Mouse (Mus musculus) cerebellum, adult 2 months (tissue): ENCODE data around the gene Kalrn. TPM values are rescaled to one million over a fixed set of nuclear protein-coding genes. Genes with fewer than 3 reads are reported as not detected.

Experiments
- DNase-seq, 2 experiments: peaks; one replicate each; pipeline ENCODE4 v3.0.0; 2021
- H3K27ac ChIP-seq: fragments of 200-500 bp; 2 replicates; pipeline ENCODE4 v1.5.1; 2012; ENCODE audit warnings: low read length, control low read depth, inconsistent platforms; ENCODE audit not compliant: insufficient read depth
- H3K27me3 ChIP-seq: fragments of 200-500 bp; 2 replicates; pipeline ENCODE4 v1.6.1; 2012; ENCODE audit warnings: inconsistent platforms, mild to moderate bottlenecking, low read length, moderate library complexity; ENCODE audit not compliant: control insufficient read depth, insufficient read depth
- H3K4me1 ChIP-seq: fragments of 200-500 bp; 2 replicates; pipeline ENCODE4 v1.6.1; 2011; ENCODE audit warnings: low read length; ENCODE audit not compliant: control insufficient read depth, insufficient read depth
- H3K4me3 ChIP-seq: fragments of 200-500 bp; replicated peaks from 2 replicates; pipeline ENCODE3; 2011; ENCODE audit warnings: mild to moderate bottlenecking, low read depth, low read length, control low read depth; ENCODE audit not compliant: insufficient read depth
- CTCF ChIP-seq: fragments of 200-500 bp; IDR thresholded peaks from 2 replicates; pipeline ENCODE4 v1.5.1; 2011; ENCODE audit warnings: low read depth, mild to moderate bottlenecking, control low read depth, low read length, moderate library complexity, borderline replicate concordance; ENCODE audit not compliant: insufficient read depth
- POLR2A ChIP-seq: fragments of 200-500 bp; IDR thresholded peaks from 2 replicates; pipeline ENCODE4 v1.6.1; 2011; ENCODE audit warnings: low read length, control low read depth, borderline replicate concordance; ENCODE audit not compliant: insufficient read depth
- WGBS: fragments of 180-500 bp; shearing (Covaris S2); methylation state at CpG from one replicate; pipeline ENCODE4 v1.1.7; 2018; 5-methylcytosine and 5-hydroxymethylcytosine counted together
- polyA plus RNA-seq: library from polyadenylated mRNA; depleted of rRNA; stranded (reverse); fragments of >200 nt; gene quantifications from 2 replicates; pipeline ENCODE4 v1.2.3, GENCODE M21; 2012

The Kalrn gene
- polyA plus RNA-seq, 1 experiment, result 17.9 TPM

DNA sequence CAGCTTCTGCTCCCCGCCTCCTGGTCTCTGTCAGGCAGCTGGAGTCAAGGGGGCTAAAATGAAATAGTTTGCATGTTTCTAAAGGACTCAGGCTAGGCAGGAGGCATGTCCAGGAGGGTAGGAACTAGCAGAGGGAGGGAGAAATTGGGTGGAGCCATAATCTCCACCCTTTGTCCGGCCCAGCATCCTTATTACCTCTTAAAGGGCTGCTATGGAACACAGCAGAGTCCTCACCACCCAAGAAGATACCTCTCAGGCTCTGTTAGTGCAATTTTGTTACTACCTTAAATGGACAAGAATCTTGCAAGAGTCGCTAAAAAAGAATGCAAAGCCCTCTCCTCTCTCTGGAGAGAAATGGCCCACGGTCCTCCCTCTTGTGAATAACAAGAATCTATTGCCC lies 57.8 kb downstream of the Kalrn start:
- DNase-seq, result no peak
- TF ChIP-seq CTCF (no peak), POLR2A (no peak)
- H3K4me1 ChIP-seq, result no peaks in the 10 kb centered on the region; the same call in 1 of the 2 replicates
- 89% methylated on average over 4 of the region's 4 CpGs for WGBS
- no peak overlapping the region for H3K4me3 ChIP-seq
- no peak overlapping the region for H3K27ac ChIP-seq
- no peaks in the 10 kb centered on the region for H3K27me3 ChIP-seq

GRCm38 (mm10) chr16:34513956-34514593 lies 59.3 kb downstream of the Kalrn start:
- H3K27me3 ChIP-seq, result no peaks in the 10 kb centered on the region
- H3K4me3 ChIP-seq, result no peak overlapping the region
- no peak for DNase-seq
- H3K27ac ChIP-seq, result no peak overlapping the region
- WGBS, result 42% methylated on average over 13 of the region's 13 CpGs
- no peaks in the 10 kb centered on the region; the same call in 1 of the 2 replicates for H3K4me1 ChIP-seq
- TF ChIP-seq CTCF, result no peak
- TF ChIP-seq POLR2A, result no peak

GRCm38 (mm10) chr16:34512326-34512725 lies 61.0 kb downstream of the Kalrn start:
- TF ChIP-seq POLR2A (no peak), CTCF (no peak)
- Histone ChIP-seq H3K27me3 (no peaks in the 10 kb centered on the region), H3K4me3 (no peak overlapping the region), H3K27ac (no peak overlapping the region), H3K4me1 (no peaks in the 10 kb centered on the region; the same call in 1 of the 2 replicates)
- WGBS, result 83% methylated on average over 4 of the region's 4 CpGs
- DNase-seq, result no peak

DNA sequence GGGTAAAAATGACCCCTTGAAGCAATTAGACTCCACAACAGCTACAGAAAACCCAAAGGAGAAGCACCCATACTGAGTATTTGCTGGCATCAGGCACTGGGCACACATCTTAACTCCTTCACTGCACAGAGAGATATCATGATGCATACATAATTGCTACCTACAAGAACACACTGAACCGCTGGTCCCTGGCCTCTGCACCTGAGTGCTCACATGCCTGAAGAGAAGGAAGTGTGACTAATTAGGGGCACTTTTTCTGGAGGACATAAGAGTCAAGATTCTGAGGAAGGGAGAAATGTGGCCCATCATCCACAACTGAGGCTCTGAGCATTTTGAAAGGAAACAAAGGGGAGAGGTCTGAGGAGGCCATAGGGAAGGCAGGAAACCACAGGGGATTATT lies 65.2 kb downstream of the Kalrn start:
- Histone ChIP-seq H3K4me1 (no peaks in the 10 kb centered on the region), H3K27ac (no peak overlapping the region), H3K27me3 (no peaks in the 10 kb centered on the region), H3K4me3 (no peak overlapping the region)
- 94% methylated on average over 1 of the region's 1 CpGs for WGBS
- no peak for DNase-seq
- TF ChIP-seq POLR2A, result no peak
- TF ChIP-seq CTCF, result no peak

GRCm38 (mm10) chr16:34506048-34506447 lies 67.3 kb downstream of the Kalrn start:
- TF ChIP-seq POLR2A (no peak), CTCF (no peak)
- Histone ChIP-seq H3K27me3 (no peaks in the 10 kb centered on the region), H3K27ac (no peak overlapping the region), H3K4me1 (no peaks in the 10 kb centered on the region; the same call in 1 of the 2 replicates), H3K4me3 (no peak overlapping the region)
- whole genome bisulfite sequencing, result 88% methylated on average over 2 of the region's 2 CpGs
- no peak for DNase-seq

DNA sequence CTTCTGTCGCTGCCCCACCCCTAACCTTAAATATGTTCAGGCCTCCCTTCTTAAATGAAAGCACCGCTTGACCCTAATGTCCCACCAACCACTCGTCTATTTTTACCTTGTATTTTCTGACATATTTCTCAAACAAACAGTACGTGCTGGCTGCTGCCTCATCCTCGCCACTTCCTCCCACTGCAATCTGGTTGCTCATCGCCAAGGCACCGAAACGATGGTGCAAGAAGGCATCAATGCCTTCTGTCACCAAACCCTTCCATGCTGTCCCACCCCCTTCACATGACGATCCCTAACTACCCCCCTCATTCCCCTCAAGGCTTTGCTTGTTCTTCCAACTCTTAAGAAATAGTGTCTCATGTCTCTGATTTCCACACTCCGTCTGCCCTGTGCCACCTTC lies 69.1 kb downstream of the Kalrn start:
- H3K4me3 ChIP-seq, result no peak overlapping the region
- no peak for DNase-seq
- TF ChIP-seq CTCF, result no peak
- no peak for TF ChIP-seq POLR2A
- H3K27ac ChIP-seq, result no peak overlapping the region
- 86% methylated on average over 10 of the region's 10 CpGs for WGBS
- no peaks in the 10 kb centered on the region for H3K27me3 ChIP-seq
- no peaks in the 10 kb centered on the region; the same call in 1 of the 2 replicates for H3K4me1 ChIP-seq

DNA sequence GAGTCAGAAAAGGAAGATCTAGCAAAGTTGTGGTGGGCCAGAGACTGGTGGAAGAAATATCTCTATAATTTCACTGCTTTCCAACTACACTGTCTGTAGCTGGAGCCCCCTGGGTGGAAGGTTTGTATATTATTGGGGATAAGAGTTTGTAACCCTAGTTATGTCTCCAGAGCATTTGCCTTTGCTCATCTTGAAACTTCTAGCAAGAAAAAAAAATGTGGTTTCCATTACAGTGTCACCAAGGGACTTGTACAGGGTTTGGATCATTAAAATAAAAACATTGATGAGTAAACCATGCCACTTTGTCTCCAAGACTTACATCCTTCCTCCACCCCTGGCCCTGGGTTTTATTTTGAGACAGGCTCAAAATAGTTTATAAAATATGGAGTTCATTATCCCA lies 71.2 kb downstream of the Kalrn start:
- Histone ChIP-seq H3K4me3 (no peak overlapping the region), H3K4me1 (no peaks in the 10 kb centered on the region; the same call in 1 of the 2 replicates), H3K27me3 (no peaks in the 10 kb centered on the region), H3K27ac (no peak overlapping the region)
- no peak for TF ChIP-seq POLR2A
- no peak for TF ChIP-seq CTCF
- no peak for DNase-seq

- 96% methylated on average over 1 of the region's 1 CpGs for WGBS
These were observed 78.6 kb downstream of the Kalrn start for GRCm38 (mm10) chr16:34494741-34495140.

More at GRCm38 (mm10) chr16:34494741-34495140, 78.6 kb downstream of the Kalrn start:
- Histone ChIP-seq H3K27me3 (no peaks in the 10 kb centered on the region; the same call in 1 of the 2 replicates), H3K4me1 (no peaks in the 10 kb centered on the region), H3K27ac (no peak overlapping the region), H3K4me3 (no peak overlapping the region)
- no peak for TF ChIP-seq CTCF
- TF ChIP-seq POLR2A, result no peak
- no peak for DNase-seq
